Mouse (Mus musculus): Measurements from ENCODE around the gene Gbp7. TPM values are rescaled to one million over a fixed set of nuclear protein-coding genes. Genes with fewer than 3 reads are reported as not detected.
A peak's percentile ranks its signal among the peaks of the same experiment; 100 is the strongest.
"Not testable (repeated sequence)": the region's sequence is repeated elsewhere in the genome, so short reads cannot be mapped to it uniquely, and the experiment has no call there.

Gbp7 gene
- total RNA-seq, 2 experiments from 2014 or later = 2.5 to 2.7 TPM

DNA sequence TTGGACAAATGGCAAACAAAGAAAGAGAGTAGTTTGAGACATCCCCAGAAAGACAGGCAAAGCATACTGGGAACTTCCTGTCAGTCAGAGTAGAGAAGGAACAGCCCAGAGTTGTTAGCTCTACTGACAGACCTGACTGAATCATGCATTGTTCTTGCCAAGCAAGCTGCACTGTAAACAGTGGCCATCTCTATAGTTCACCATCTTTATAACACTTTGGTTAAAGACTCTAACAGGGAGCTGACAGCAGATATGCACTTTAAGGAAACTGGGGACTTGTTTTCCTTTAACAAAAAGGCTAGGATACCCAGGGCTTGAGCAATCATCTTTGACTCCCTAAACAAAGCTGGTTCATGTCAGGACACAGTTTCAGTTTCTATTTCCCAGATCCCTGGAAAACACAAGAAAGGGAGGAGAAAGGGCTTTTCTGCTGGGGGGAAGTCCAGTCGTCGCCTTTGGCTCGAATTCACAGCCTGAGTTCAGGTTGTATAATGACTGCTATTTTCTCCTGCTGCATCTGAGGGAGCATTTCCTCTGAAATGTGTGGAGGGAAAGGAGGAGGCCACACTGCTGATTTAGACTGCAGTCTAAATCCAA lies 29.6 kb downstream of the Gbp7 start, which contains the start of gene Gbp3:
Gene Gbp3, plus strand, starts transcription at position 395 of the 597 bp plus-strand sequence.
- no peak for DNase-seq (ENCODE audit: low spot score in 2 of 2)
- intact Hi-C loops (cut with DNase I) = loop anchor here (1.0 kb wide), 1 partner anchor 69 kb away; no protein-coding TSS in a partner anchor

GRCm38 (mm10) chr3:142560296-142560948 lies 30.3 kb downstream of the Gbp7 start:
- DNase-seq (ENCODE audit: low spot score in 2 of 2) = peak; percentile 64 to 72
- intact Hi-C loops (cut with DNase I) = loop anchor here (1.0 kb wide), 1 partner anchor 70 kb away; no protein-coding TSS in a partner anchor

DNA sequence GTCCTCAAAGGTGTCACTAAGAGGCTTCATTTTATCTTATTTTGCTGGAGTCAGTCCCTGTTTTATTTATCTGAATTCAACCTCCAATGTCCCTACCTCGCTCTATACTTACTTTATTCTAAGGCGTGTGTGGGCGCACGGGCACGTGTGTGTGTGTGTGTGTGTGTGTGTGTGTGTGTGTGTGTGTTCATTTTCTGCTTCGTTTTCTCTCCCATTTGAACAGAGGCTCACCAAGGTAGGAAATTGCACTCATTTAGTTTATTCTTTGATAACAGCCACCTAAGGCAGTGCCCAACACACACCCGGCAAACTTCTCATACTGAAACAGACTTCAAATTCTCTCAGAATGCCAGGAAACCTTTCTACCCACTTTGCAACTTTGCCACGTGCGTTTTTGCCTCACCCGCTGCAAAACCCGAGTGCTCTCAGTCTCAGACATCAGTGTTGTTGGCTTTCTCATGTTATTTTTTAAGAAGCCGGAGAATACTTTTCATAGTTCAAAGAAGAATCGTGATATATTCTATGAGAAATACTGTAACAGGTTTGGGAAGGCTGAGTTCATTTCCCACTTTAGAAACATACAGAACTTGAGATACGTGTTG lies 31.0 kb downstream of the Gbp7 start:
- DNase-seq (ENCODE audit: low spot score in 2 of 2) = no peak
- intact Hi-C loops (cut with DNase I) = no loop called here

DNA sequence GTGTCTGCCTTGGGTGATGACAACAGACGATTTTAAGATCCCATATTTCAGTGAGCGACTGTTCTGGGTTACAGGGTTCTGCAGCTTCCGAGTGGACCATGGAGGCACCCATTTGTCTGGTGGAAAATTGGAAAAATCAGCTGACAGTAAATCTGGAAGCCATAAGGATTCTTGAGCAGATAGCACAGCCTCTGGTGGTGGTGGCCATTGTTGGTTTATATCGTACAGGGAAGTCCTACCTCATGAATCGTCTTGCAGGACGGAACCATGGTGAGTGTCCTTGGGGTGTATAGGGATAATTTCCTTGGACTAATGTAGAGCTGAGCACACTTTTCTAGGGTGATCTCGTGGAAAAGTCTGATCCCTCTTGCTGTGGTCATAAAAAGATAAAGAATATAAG lies 31.5 kb downstream of the Gbp7 start:
- intact Hi-C loops (cut with DNase I) = no loop called here
- DNase-seq (ENCODE audit: low spot score in 2 of 2) = no peak

GRCm38 (mm10) chr3:142567490-142567889 lies 37.3 kb downstream of the Gbp7 start:
- DNase-seq (ENCODE audit: low spot score in 2 of 2); intact Hi-C loops (cut with DNase I): not testable (repeated sequence)

DNA sequence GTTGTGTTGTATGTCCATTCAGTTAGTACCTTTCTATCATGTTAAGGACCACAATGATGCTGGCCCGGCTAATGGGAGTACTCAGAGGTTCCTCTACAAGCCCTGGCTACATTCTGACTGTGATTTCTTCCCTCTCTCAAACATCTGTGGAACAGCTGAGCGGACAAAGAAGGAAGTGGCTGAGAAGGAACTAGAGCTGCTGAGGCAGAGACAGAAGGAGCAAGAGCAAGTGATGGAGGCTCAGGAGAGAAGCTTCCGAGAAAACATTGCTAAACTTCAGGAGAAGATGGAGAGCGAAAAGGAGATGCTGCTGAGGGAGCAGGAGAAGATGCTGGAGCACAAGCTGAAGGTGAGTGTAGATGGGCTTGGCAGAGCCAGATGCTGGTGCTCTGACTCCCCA lies 40.6 kb downstream of the Gbp7 start:
- intact Hi-C loops (cut with DNase I) = no loop called here
- no peak for DNase-seq (ENCODE audit: low spot score in 2 of 2)

- no peak for DNase-seq (ENCODE audit: low spot score in 2 of 2)
- intact Hi-C loops (cut with DNase I) = no loop called here
Measured at GRCm38 (mm10) chr3:142577108-142577507, 47.0 kb downstream of the Gbp7 start.

DNA sequence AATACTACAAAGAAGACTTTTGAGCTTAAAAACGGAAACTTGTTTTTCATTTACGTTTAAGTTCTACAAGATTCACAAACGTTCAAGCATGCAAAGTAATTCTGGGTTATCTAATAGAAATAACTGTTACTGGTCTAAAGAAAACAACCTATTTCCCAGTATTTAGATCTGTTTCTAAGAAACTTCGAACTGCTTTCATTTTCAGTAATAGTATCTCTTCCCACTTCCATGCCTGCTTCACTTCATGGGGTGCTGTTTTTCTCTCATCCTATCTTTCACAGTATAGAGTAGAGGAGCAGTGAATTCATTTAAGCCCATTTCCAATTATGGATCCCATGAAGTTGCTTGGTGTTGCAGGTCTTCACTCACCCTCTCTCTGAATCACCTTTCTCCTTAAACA lies 48.2 kb downstream of the Gbp7 start:
- no peak for DNase-seq (ENCODE audit: low spot score in 2 of 2)
- intact Hi-C loops (cut with DNase I) = no loop called here

- intact Hi-C loops (cut with DNase I) = no loop called here
- no peak for DNase-seq (ENCODE audit: low spot score in 2 of 2)
Measured at GRCm38 (mm10) chr3:142583067-142583466, 52.9 kb downstream of the Gbp7 start.

- no peak for DNase-seq (ENCODE audit: low spot score in 2 of 2)
- intact Hi-C loops (cut with DNase I) = no loop called here
Measured at GRCm38 (mm10) chr3:142587386-142587785, 57.2 kb downstream of the Gbp7 start.

- DNase-seq (ENCODE audit: low spot score in 2 of 2) = no peak
- intact Hi-C loops (cut with DNase I) = no loop called here
Measured at GRCm38 (mm10) chr3:142588888-142589287, 58.7 kb downstream of the Gbp7 start.

DNA sequence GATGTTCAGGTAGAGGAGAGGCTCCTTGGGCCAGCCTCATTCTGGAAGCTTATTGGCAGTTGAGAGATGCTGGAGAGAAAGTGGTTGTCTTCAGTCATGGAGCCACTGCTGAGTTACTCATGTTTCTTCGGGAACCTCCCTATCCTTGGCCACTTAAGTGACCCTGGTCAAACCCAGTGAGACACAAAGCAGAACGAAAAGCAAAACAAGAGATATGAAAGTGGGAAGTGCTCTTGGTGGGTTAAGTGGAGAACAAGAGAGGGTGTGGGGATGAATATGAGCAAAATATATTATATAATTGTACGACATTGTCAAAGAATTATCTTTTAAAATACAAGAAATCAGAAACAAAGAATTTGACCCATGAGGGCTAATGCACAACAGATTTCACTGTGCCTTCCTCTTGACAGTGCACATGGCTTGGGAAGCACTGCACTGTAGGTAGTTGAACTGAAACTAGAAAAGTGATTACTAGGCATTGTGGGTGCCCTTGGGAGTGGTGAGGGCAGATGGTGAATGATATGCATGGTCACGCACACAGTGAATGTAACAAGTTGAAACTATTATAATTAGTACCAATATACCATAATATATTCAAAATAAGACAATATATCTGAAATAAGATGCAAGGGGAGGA lies 60.4 kb downstream of the Gbp7 start:
- DNase-seq (ENCODE audit: low spot score in 2 of 2) = no peak
- intact Hi-C loops (cut with DNase I) = no loop called here

GRCm38 (mm10) chr3:142594547-142594946 lies 64.4 kb downstream of the Gbp7 start, which contains the start of gene Gbp2b:
TSS of gene Gbp2b (plus strand) at chr3:142594847.
- no peak for DNase-seq (ENCODE audit: low spot score in 2 of 2)
- intact Hi-C loops (cut with DNase I) = no loop called here

DNA sequence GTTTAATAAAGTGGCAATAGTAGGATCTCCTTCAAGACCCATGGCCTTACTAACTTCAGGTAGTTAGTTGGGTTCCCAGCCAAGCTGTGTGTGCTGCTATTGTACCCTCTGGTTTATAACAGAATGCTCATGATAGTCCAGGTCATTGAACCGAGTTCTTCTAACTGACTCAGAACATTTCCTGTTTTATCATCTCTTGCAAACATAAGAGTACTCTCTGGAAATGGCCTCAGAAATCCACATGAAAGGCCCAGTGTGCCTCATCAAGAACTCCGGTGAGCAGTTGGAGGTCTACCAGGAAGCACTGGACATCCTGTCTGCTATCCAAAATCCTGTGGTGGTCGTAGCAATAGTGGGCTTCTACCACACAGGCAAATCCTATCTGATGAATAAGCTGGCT lies 67.8 kb downstream of the Gbp7 start:
- intact Hi-C loops (cut with DNase I) = no loop called here
- DNase-seq (ENCODE audit: low spot score in 2 of 2) = no peak

Other genes starting within 250 kb of the Gbp7 start
- gene Pdlim5, start 134.6 kb upstream of the Gbp7 start, total RNA-seq (2021) = 10 to 100 TPM; 16.7 to 21.0 TPM
- gene Gbp5, start 36.4 kb upstream of the Gbp7 start, total RNA-seq (2021) = 1 to 10 TPM; 1.8 to 2.3 TPM
- gene Gbp3, start 29.7 kb downstream of the Gbp7 start, total RNA-seq (2021) = 1 to 10 TPM; 3.5 to 4.1 TPM
- not detected for gene Gbp2b, start 64.5 kb downstream of the Gbp7 start, total RNA-seq (2021)
- 1 to 10 TPM; 1.3 to 2.0 TPM for gene Gbp2, start 90.3 kb downstream of the Gbp7 start, total RNA-seq (2021)
- gene Kyat3, start 170.7 kb downstream of the Gbp7 start, total RNA-seq (2021) = 1 to 10 TPM; 4.0 to 6.8 TPM
- gene Gtf2b, start 234.7 kb downstream of the Gbp7 start, total RNA-seq (2021) = 10 to 100 TPM; 40.6 to 42.5 TPM

All from left cerebral cortex, postnatal 36 days (tissue).